Mouse (Mus musculus) kidney, embryonic 14.5 days (tissue): ENCODE results near the gene Masp1. TPM values are rescaled to one million over a fixed set of nuclear protein-coding genes. Genes with fewer than 3 reads are reported as not detected.

Experiments used
- ATAC-seq: fragments of 200-750 bp; cut with Nextera tagmentation; 2 replicates; pipeline ENCODE4 v1.8.0; 2017; ENCODE audit warnings: moderate number of reproducible peaks, mild to moderate bottlenecking, moderate TSS enrichment, moderate library complexity; ENCODE audit not compliant: low FRiP score, low TSS enrichment
- H3K27ac ChIP-seq: fragments of 300-500 bp; sonication (generic); 2 replicates; pipeline ENCODE4 v1.5.1; 2014; ENCODE audit warnings: low read depth, mild to moderate bottlenecking, low read length, moderate library complexity, mixed read lengths
- H3K27me3 ChIP-seq: fragments of 300-500 bp; sonication (generic); 2 replicates; pipeline ENCODE4 v1.6.1; 2014; ENCODE audit warnings: mild to moderate bottlenecking, low read length; ENCODE audit not compliant: control insufficient read depth, insufficient read depth
- H3K36me3 ChIP-seq: fragments of 300-500 bp; sonication (generic); 2 replicates; pipeline ENCODE4 v1.6.1; 2014; ENCODE audit warnings: low read length, mixed read lengths; ENCODE audit not compliant: control insufficient read depth, insufficient read depth
- H3K4me1 ChIP-seq: fragments of 300-500 bp; sonication (generic); 2 replicates; pipeline ENCODE4 v1.6.1; 2014; ENCODE audit warnings: low read length, mixed read lengths; ENCODE audit not compliant: control insufficient read depth, insufficient read depth
- H3K4me2 ChIP-seq: fragments of 300-500 bp; sonication (generic); replicated peaks from 2 replicates; pipeline ENCODE4 v1.6.1; 2014; ENCODE audit warnings: low read depth, mild to moderate bottlenecking, low read length
- H3K4me3 ChIP-seq: fragments of 300-500 bp; sonication (generic); 2 replicates; pipeline ENCODE4 v1.5.1; 2014; ENCODE audit warnings: mild to moderate bottlenecking, low read length
- H3K9ac ChIP-seq: fragments of 300-500 bp; sonication (generic); 2 replicates; pipeline ENCODE4 v1.6.1; 2014; ENCODE audit warnings: low read depth, mild to moderate bottlenecking, low read length, moderate library complexity
- H3K9me3 ChIP-seq: fragments of 300-500 bp; sonication (generic); 2 replicates; pipeline ENCODE4 v1.6.1; 2016; ENCODE audit warnings: low read length; ENCODE audit not compliant: control insufficient read depth
- WGBS: fragments of 180-500 bp; shearing (Covaris S2); extraction: QIAGEN DNeasy Blood & Tissue Kit; methylation state at CpG from one replicate; pipeline ENCODE4 v1.1.7; 2014; 5-methylcytosine and 5-hydroxymethylcytosine counted together
- polyA plus RNA-seq: library from polyadenylated mRNA; unstranded; fragments of >200 nt; fragmentation: Nextera tagmentation; extraction: Ambion mirVana; gene quantifications from 2 replicates; pipeline ENCODE4 v1.2.1, GENCODE M21; 2014

The Masp1 gene
- polyA plus RNA-seq, 1 experiment from 2014 or later = 7.5 TPM

GRCm38 (mm10) chr16:23483292-23483691 is 37.3 kb downstream of the Masp1 start:
- Histone ChIP-seq H3K4me3 (no peak overlapping the region), H3K9me3 (no peaks in the 10 kb centered on the region), H3K4me1 (no peaks in the 10 kb centered on the region), H3K27ac (no peak overlapping the region), H3K36me3 (no peaks in the 10 kb centered on the region), H3K27me3 (no peaks in the 10 kb centered on the region), H3K9ac (no peak overlapping the region), H3K4me2 (no peak overlapping the region)
- no peak for ATAC-seq
- WGBS = 84% methylated on average over 10 of the region's 10 CpGs

GRCm38 (mm10) chr16:23482846-23483245 is 37.8 kb downstream of the Masp1 start:
- no peaks in the 10 kb centered on the region for H3K36me3 ChIP-seq
- no peak for ATAC-seq
- WGBS = 94% methylated on average over 12 of the region's 12 CpGs
- no peak overlapping the region for H3K27ac ChIP-seq
- H3K9ac ChIP-seq = no peak overlapping the region
- H3K27me3 ChIP-seq = no peaks in the 10 kb centered on the region
- H3K4me2 ChIP-seq = no peak overlapping the region
- no peak overlapping the region for H3K4me3 ChIP-seq
- H3K9me3 ChIP-seq = no peaks in the 10 kb centered on the region
- H3K4me1 ChIP-seq = no peaks in the 10 kb centered on the region

GRCm38 (mm10) chr16:23482218-23482617 is 38.4 kb downstream of the Masp1 start:
- no peak overlapping the region for H3K9ac ChIP-seq
- no peak overlapping the region for H3K27ac ChIP-seq
- H3K4me3 ChIP-seq = no peak overlapping the region
- ATAC-seq = no peak
- no peaks in the 10 kb centered on the region for H3K4me1 ChIP-seq
- H3K9me3 ChIP-seq = no peaks in the 10 kb centered on the region
- no peak overlapping the region for H3K4me2 ChIP-seq
- 77% methylated on average over 3 of the region's 3 CpGs for WGBS
- H3K27me3 ChIP-seq = no peaks in the 10 kb centered on the region
- no peaks in the 10 kb centered on the region for H3K36me3 ChIP-seq

- Histone ChIP-seq H3K4me2 (no peak overlapping the region), H3K9me3 (no peaks in the 10 kb centered on the region), H3K27me3 (no peaks in the 10 kb centered on the region), H3K27ac (no peak overlapping the region), H3K9ac (no peak overlapping the region), H3K36me3 (no peaks in the 10 kb centered on the region), H3K4me3 (no peak overlapping the region), H3K4me1 (no peaks in the 10 kb centered on the region)
- 74% methylated on average over 7 of the region's 7 CpGs for WGBS
- ATAC-seq = no peak
Observed at GRCm38 (mm10) chr16:23479872-23480603, 40.6 kb downstream of the Masp1 start.

GRCm38 (mm10) chr16:23476598-23476997 is 44.0 kb downstream of the Masp1 start:
- Histone ChIP-seq H3K9me3 (no peaks in the 10 kb centered on the region), H3K27me3 (no peaks in the 10 kb centered on the region)

GRCm38 (mm10) chr16:23475651-23476050 is 45.0 kb downstream of the Masp1 start:
- no peak overlapping the region for H3K27ac ChIP-seq
- no peaks in the 10 kb centered on the region for H3K9me3 ChIP-seq
- 90% methylated on average over 4 of the region's 4 CpGs for WGBS
- H3K27me3 ChIP-seq = no peaks in the 10 kb centered on the region
- H3K4me3 ChIP-seq = no peak overlapping the region
- H3K9ac ChIP-seq = no peak overlapping the region
- no peaks in the 10 kb centered on the region for H3K4me1 ChIP-seq
- H3K36me3 ChIP-seq = no peaks in the 10 kb centered on the region
- no peak for ATAC-seq
- H3K4me2 ChIP-seq = no peak overlapping the region

More at GRCm38 (mm10) chr16:23476598-23476997, 44.0 kb downstream of the Masp1 start:
- no peak for ATAC-seq
- H3K27ac ChIP-seq = no peak overlapping the region
- no peak overlapping the region for H3K9ac ChIP-seq
- H3K36me3 ChIP-seq = no peaks in the 10 kb centered on the region
- no peaks in the 10 kb centered on the region for H3K4me1 ChIP-seq
- no peak overlapping the region for H3K4me3 ChIP-seq
- H3K4me2 ChIP-seq = no peak overlapping the region

- Histone ChIP-seq H3K4me3 (no peak overlapping the region), H3K4me1 (no peaks in the 10 kb centered on the region), H3K27me3 (no peaks in the 10 kb centered on the region), H3K9me3 (no peaks in the 10 kb centered on the region), H3K4me2 (no peak overlapping the region), H3K27ac (no peak overlapping the region), H3K36me3 (no peaks in the 10 kb centered on the region), H3K9ac (no peak overlapping the region)
- ATAC-seq = no peak
- WGBS = 35% methylated on average over 3 of the region's 3 CpGs
Observed at GRCm38 (mm10) chr16:23472046-23472445, 48.6 kb downstream of the Masp1 start.

GRCm38 (mm10) chr16:23471551-23471950 is 49.1 kb downstream of the Masp1 start:
- no peak overlapping the region for H3K27ac ChIP-seq
- no peak for ATAC-seq
- no peaks in the 10 kb centered on the region for H3K27me3 ChIP-seq
- H3K9me3 ChIP-seq = no peaks in the 10 kb centered on the region
- H3K4me2 ChIP-seq = no peak overlapping the region
- 90% methylated on average over 6 of the region's 6 CpGs for WGBS
- no peaks in the 10 kb centered on the region for H3K36me3 ChIP-seq
- H3K4me3 ChIP-seq = no peak overlapping the region
- H3K9ac ChIP-seq = no peak overlapping the region
- no peaks in the 10 kb centered on the region for H3K4me1 ChIP-seq

GRCm38 (mm10) chr16:23463671-23464347 is 56.8 kb downstream of the Masp1 start:
- Histone ChIP-seq H3K4me3 (no peak overlapping the region), H3K27me3 (no peaks in the 10 kb centered on the region), H3K4me2 (no peak overlapping the region), H3K27ac (no peak overlapping the region), H3K4me1 (no peaks in the 10 kb centered on the region), H3K9ac (no peak overlapping the region), H3K9me3 (no peaks in the 10 kb centered on the region), H3K36me3 (no peaks in the 10 kb centered on the region)
- no peak for ATAC-seq
- WGBS = 89% methylated on average over 4 of the region's 4 CpGs
